Mouse (Mus musculus) layer of hippocampus, adult 9-10 months (tissue): ENCODE measurements around the gene Stk40.
"Not testable (repeated sequence)": the region's sequence is repeated elsewhere in the genome, so short reads cannot be mapped to it uniquely, and the experiment has no call there.

Experiments
- DNase-seq: peaks from one replicate; pipeline ENCODE4 v3.0.0; 2022; ENCODE audit warnings: low spot score

Stk40 gene

DNA sequence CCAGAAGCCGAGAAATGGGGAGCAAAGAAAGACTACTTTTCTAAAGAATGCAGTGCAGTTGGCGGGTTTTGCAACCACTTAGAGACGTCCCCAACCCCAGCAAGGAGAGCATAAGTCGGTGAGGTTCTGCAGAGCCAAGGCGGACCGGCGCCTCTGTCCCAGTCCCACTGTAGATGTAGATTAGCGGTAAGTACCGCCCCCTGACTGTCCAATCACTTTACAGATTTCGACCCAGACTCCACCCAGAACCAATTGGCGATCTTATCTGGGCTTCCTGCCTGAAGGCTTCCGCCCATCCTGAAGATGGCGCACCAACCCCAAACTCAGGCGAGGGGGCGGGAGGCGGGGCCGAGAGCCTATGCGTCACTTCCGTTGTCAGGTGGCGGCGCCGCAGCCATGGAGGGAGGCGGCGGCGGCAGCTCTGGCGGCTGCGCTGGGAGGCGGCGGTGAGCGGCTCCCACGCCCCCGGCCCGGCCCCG lies at the start of gene Stk40:
Stk40 (plus strand) TSS at position 368 of the 479 bp plus-strand sequence.
- DNase-seq: peak; percentile 91

DNA sequence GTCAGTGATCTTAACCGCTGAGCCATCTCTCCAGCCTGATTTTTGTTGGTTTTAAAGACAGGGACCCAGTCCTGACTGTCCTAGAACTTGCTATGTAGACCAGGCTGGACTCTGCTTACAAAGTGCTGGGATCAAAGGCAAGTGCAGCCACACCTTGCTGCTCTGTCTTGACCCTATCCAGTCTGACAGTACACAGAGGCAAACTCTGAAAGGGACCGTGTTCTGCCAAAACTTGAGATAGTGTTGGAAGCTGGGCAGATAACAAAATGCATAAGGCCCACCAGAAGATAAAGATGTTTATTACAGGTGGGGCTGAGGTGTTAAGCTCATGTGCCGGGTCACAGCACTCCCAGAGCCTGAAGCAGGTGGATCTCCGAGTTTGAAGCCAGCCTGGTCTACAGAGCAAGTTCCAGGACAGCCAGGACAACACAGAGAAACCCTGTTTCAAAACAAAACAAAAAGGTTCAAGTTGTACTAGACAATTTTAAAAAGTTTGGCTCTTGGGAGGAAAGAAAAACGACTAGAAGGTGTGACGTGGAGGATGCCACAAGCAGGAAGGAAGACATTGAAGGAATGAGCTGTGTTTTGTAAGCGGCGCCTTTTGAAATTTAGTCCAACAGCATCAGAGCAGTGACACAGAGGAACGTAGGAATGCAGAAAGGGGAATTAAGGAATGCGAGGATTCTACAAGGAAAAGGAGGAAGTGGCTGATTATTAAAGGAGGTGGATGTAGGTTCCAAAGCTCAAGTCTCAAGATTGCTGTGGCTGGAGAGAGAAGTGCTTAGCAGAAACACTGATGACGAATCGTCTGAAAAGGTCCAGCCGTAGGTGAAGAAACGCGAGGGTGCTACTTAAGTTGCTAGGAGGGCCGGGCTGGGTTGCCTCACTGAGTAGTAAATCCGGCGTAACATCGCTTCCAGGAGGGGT lies 46.3 kb upstream of the Stk40 start:
- DNase-seq: no peak

DNA sequence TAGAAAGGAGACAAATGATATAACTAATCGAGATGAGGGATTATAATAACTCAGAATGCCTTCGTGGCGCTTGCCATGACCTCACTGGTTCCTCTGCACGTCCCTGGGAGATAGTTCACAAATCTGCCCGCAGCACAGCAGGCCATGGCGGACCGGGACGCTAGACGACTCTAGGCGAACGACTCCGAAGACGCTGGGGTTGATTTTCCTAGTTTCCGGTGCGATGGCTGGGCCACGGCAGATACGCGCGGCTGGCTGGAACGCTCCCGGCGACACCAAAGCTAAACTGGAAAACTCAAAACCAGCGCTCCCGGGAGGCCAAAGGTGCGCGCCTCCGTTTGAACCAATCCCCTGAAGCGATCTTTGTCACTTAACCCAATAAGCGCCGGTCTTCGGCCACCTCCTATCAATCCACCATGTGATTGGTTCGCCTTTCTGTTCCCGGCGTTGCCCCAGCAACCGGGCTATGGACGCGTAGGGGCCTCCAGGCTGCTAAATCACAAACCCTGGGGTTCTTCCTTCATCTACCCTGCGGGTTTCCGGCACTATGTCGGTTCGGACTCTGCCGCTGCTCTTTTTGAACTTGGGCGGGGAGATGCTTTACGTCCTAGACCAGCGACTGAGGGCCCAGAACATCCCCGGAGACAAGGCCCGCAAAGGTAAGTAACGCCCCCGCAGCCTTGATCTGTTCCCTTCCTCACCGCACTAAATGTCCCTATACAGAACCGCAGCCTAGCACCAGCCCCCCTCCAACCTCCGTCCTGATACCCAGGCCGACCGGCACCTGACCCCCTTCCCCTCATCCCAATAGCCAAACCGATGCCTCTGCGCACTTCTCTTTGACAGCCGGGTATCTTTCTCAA lies 45.4 kb upstream of the Stk40 start, which contains the start of gene Oscp1:
Oscp1 (plus strand) TSS at position 432 of the 863 bp plus-strand sequence.
- DNase-seq: peak; percentile 87

DNA sequence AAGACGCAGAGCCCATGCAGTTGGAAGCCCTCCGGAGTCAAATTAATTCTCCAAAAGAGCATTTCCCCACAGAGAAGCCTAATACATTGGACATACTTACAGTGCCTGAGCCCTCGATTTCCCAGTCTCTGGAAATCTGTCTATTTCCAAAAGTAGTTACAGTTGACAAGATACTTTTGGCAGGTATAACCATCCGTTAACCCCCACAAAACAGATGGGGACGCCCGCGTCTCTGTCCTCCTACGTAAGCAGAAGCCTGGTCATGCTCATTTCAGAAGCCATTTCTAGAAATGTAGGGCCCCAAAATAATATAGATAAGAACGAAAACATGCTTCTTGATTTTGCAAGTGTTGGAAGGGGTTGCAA lies 44.8 kb upstream of the Stk40 start:
- no peak for DNase-seq

DNA sequence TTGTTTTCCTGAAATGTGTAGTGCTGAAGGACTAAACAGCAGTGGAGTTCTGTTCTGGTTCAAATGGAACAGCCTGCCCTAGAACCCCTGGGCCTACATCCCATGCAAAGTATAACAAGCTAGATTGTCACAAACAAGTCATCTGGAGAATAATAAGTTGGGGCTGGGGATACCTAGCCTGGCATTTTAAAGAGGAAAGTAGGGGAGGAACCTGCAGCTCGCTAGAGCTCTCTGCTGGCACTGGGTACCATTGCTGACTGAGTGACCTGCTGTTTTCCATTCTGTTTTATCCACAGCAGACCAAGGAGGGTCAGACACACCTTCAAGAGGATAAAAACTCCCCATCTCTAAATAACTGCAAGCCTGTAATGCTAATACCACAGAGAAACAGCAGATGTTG lies 40.9 kb upstream of the Stk40 start:
- no peak for DNase-seq

DNA sequence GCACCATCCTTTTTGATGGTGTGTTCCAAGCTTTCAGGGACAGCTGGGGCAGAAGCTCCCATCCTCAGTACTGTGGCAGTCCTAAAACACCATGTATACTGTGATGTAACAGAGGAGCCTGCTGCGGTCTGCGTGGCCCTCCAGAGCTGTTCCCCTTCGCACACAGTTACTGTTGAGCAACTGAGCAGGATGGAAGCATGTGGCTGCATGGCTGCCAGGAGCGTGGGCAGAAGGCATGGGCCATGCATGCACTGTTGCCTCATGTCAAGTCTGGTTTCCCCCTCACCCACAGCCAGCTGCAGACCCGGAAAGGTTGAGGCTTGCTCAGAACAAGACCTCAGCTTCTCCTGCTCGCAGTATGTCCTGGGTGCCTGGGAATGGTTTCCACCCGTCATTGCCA lies 38.5 kb upstream of the Stk40 start:
- DNase-seq: peak; percentile 60

DNA sequence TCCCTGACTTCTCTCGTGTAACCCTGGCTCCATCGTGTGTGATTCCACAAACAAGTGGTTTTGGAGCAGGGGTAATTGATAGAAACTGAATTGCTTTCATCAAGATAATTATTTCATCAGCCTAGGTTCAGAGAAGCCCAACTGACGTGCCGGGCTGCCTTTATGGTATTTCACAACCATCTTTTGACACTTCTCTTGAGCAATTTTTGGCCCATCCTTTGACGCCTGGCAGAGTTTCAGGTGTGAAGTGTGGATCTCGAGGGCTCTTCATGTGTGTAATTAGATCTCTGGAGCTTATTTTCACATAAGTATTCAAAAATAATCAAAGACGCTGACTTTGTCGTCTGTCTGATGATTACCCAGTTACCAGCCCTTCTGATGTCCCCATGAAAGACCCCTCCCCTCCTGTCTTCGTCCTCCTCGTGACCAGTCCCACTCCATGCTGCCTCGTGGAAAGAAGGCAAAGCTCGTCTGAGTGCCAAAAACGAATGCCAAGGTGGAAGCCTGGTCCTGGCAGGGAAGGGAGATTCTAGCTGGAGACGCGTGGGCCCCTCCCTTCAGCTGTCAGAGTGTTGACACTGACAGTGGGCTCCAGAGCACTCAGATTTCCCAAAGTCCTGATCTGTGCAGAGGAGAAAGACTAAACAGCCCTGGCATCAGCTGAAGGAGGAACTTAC lies 36.2 kb upstream of the Stk40 start:
- no peak for DNase-seq

DNA sequence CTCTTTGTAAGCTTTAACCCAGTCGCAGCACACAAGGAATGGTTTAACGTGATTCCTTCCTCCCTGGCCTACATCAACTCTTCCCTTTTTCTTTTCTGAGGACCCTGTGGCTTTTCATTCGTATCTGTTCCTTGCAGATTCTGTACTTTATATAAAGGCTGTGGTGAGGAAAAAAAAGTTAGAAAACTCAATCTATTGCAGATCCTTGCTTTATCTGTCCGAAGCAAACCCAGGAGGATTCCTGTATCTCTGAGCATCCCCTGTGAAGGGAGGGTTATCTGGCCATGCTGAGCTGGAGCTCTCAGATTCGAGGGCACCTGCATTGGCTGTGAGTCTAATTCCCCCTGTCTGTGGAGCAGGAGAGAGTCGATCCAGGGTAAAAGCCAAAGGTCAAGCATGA lies 34.9 kb upstream of the Stk40 start:
- DNase-seq: no peak

DNA sequence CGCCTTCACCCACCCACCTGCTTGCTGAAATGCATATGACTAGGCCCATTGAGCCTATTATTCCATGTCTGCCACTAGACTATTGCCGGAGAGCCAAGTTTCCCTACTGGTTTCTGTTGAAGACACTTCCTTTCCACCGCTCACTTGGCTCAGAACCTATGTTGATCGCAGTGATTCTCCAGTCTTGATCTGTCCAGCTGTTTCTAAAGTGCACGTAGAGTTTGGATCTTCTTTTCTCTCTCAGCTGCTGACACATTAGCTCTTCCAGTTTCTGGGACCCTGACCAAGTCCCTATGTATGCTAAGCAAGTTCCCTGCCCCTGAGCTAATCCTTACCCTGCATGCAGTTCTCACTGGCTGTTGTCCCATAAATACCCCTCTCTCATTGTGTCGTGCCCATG lies 25.9 kb upstream of the Stk40 start:
- no peak for DNase-seq

DNA sequence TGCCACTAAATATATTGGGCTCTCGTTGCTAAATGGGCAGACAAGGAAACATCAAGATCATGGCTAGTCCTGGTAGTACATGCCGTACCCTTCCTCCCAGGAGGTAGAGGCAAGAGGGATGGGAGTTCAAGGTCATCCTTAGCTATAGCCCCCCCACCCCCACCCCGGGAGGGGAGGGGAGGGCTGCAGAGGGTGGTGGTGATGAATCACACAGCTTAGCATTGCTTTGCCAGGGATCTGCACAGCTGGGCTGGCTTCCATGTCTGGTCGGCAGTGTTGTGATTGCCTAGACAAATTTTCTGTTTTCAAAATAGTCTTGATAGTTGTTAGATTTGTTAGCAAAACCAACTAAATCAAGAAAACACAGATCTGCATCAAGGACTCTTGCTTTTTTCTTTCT lies 24.5 kb upstream of the Stk40 start:
- no peak for DNase-seq

DNA sequence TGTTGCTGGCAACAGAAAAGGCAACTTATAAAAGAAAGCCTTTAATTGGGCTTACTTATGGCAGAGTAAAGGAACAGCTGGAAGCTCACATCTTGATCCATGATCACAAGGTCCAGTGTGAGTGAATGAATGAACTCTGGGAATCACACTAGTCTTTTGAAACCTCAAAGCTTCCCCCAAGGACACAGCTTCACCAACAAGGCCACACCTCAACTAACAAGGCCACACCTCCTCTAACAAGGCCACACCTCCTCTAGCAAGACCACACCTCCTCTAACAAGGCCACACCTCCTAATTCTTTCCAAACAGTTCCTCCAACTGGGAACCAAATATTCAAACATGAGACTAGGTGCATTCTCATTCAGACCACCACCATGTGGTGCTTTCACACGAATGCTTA lies 22.2 kb upstream of the Stk40 start:
- DNase-seq: no peak

DNA sequence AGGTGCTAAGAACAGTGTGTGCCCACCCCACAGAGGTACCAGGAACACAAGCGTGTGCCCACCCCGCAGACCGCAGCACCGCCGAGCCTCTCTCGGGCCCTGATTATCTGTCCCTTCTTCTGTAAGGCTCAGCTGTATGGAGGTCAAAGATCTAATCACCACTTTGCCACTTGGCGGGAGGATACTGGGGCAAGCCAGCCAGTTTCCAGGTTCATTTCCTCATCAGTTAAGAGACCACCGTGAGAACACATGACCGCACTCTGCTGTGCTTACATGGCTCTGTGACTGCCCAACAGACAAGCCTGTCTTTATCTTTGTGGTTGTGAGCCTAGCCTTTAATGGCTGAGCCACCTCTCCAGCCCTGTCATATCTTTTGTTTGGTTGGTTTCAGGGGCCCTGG lies 20.7 kb upstream of the Stk40 start:
- DNase-seq: no peak

DNA sequence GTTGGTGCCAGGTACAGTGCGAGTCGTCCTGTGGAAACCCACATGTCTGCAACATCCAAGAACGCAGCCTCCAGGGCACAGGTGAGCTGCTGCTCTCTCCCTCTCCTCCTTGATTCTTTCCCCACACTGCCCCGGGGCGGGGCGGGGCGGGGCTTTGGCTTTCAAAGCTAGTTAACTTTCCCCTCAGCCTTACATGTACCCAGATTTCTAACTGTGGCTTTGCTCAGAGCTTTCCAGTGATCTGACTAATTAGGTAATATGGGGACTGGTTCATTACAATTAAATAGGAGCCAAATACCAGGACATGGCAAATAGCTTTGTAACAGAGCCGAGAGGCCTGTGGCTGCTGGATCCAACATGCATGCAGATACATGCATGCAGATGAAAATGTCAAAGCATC lies 19.4 kb upstream of the Stk40 start:
- no peak for DNase-seq

DNA sequence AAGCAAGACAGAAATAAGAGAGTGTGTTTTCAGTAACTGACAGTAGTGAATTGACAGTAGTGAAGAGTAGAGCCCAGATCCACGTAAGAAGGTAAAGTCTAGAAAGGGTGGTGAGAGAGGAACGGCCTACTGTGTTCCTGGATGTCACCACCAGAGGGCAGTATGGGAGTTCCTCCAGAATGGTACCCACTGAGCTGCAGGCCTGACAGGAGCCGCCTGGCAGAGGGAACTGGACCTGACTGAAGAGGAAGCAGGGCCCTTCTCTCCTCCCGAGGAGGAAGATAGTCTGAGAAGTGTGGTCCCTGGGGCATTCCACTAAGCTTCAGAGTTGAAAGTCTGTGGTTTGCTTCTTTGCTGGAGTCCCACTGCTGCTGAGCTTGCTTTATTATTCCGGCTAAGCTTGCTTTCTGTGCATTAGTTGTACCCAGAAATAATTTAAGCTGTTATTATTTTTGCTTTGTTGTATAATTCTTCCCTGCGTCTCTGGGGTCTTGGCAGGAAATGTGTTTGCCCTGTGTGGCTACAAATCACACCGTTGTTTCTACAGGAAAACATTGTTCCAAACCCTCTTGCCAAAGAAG lies 17.7 kb upstream of the Stk40 start:
- DNase-seq: no peak

DNA sequence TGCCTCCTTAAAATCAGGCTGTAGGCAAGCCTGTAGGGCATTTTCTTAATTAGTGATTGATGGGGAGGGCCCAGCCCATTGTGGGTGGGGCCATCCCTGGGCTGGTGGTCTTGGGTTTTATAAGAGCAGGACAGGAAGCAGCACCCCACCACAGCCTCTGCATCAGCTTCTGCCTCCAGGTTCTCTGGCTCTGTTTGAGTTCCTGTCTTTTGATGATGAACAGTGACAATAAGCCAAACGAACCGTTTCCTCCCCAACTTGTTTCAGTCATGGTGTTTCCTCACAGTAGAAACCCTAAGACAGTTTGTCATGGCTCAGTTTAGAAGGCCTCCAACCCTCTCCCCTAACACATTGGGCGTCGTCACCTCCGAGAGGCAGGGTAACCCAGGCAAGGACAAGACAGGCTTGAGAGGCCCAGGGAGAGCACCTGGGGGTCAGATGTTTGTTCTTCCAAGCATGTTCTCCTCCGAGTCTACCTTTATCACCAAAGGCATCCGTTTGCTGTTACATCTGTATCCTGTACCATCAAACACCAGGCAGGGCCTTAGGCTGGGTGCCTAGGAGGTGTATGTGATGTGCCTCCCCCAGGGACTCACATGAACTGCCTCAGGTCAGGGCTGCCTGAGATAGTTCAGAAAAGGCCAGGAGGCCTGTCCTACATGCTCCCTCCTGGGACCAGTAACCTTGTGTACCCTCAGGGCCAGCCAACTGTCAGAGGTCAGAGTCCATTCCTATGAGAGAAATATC lies 13.5 kb upstream of the Stk40 start:
- no peak for DNase-seq

DNA sequence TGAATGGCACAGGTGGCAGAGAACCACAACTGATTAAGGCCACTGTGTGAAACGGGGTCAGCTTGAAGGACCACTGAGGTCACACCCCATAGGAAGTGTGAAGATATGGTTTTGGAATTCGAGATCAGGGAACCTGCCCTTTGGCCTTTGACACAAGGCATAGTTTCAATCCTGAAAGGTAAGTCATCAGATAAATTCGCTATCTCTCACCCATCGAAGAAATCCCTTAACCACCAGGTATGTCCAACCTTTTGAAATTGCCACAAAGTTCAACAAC lies 13.0 kb upstream of the Stk40 start:
- DNase-seq: no peak

DNA sequence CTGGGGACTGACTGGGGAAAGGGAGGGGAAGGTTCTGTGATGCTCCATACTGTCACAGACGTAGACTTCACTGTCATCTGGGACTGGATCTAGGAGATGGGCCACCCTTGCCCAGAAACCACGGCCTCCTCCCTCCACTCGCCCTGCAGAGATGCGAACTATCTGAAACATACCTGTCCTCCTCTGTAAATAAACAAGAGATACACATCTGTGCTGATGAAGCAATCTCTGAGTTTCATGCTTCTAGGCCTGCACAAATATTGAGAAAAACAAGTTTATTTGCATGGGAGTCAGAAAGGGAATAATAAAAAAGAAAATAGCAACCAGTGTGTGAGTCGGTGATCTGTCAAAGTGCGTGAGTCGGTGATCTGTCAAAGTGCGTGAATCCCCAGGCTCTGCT lies 11.9 kb upstream of the Stk40 start:
- no peak for DNase-seq

DNA sequence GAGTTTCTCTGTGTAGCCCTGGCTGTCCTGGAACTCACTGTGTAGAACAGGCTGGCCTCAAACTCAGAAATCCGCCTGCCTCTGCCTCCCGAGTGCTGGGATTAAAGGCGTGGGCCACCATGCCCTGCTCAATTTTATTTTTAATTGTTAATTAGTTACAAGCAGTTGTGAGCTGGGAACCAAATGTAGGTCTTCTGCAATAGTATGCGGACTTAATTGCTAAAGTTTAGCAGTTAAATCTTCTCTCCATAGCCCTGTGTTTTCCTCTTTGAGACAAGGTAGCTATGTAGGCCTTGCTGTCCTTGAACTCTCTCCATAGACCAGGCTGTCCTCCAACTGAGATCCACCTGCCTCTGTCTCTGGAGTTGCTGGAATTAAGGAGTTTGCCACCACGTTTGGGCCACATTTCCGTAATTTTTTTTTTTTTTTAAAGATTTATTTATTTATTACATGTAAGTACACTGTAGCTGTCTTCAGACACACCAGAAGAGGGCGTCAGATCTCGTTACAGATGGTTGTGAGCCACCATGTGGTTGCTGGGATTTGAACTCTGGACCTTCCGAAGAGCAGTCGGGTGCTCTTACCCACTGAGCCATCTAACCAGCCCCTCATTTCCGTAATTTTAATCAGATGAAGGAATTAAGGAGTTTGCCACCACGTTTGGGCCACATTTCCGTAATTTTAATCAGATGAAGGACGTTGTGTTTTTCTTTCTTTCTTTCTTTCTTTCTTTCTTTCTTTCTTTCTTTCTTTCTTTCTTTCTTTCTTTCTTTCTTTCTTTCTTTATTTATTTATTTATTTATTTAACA lies 7.9 kb upstream of the Stk40 start:
- DNase-seq: not testable (repeated sequence)

DNA sequence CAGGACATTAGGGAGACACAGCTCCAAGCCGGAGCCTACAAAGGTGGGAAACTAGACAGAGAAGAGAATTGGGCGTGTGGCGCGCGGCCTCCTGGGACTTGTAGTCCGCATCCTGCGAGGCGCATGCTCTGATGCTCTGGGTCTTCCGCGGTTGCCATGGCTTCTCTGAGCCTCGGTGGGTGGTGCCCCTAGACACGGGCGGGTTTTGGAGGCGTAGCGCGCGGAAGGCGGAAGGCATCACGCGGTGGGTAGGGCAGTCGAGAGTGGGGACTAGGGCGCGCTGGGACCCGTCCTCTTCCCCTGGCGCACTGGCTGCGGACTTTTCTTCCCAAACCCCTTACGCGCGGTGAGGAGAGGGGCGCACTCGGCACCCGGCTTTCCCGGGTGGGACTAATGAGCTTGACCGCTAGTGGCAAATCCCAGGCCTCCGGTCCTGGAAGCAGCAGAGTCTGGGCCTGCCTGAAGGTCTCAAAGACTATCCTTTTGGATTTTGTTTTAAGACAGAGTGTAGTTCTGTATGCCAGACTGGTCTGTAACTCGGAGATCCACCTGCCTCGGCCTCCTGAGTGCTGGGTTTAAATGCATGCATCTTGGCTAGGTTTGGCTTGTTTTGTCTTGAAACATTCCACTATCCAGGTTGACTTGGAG lies 7.2 kb upstream of the Stk40 start, which contains the start of gene Lsm10:
Lsm10 (plus strand) TSS at position 160 of the 648 bp plus-strand sequence.
- peak; percentile 95 for DNase-seq

DNA sequence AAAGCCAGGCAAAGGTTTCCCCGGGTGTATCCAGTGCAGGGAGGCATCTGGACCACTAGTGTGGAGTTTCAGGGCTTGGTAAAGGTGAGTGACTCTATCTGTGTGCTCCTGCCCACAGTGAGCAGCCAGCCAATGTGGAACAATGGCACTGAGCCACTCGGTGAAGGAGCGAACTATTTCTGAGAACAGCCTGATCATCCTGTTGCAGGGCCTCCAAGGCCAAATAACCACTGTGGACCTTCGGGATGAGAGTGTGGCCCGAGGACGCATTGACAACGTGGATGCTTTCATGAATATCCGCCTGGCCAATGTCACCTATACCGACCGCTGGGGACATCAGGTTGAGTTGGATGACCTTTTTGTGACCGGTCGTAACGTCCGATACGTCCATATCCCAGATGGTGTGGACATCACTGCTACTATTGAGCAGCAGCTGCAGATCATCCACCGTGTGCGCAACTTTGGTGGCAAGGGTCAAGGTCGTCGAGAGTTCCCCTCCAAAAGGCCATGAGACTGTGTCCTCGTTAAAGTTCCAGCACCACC lies 6.0 kb upstream of the Stk40 start:
- no peak for DNase-seq
